Mouse (Mus musculus): ENCODE data around the gene Fam78b. TPM values are rescaled to one million over a fixed set of nuclear protein-coding genes. Genes with fewer than 3 reads are reported as not detected.

The Fam78b gene
- polyA plus RNA-seq (2014; fragmentation: Illumina TruSeq; extraction: RNeasy Lipid Tissue Mini Kit (QIAGEN cat#74804)) = 4.9 TPM

GRCm38 (mm10) chr1:167001174-167001843, at the start of gene Fam78b:
Gene Fam78b (plus strand): TSS chr1:167001417.

Measured in ovary, adult 10 weeks (tissue).